Mouse (Mus musculus) gastrocnemius, postnatal 36 days (tissue): Measurements from ENCODE around the gene Magi1. TPM values are rescaled to one million over a fixed set of nuclear protein-coding genes. Genes with fewer than 3 reads are reported as not detected.

Source experiments
- DNase-seq, 2 experiments: peaks; one replicate each; pipeline ENCODE4 v3.0.0; 2022
- intact Hi-C: fragments of 180-260 bp; cut with DNase I; formaldehyde crosslinking; loops from one replicate; pipeline ENCODE4 v1.15.1; 2025
- total RNA-seq, 2 experiments: library from RNA; stranded (reverse); gene quantifications; 2 replicates each; pipeline ENCODE4 v1.2.3; 2021

The Magi1 gene
- total RNA-seq, 2 experiments from 2014 or later = 3.2 to 3.9 TPM

DNA sequence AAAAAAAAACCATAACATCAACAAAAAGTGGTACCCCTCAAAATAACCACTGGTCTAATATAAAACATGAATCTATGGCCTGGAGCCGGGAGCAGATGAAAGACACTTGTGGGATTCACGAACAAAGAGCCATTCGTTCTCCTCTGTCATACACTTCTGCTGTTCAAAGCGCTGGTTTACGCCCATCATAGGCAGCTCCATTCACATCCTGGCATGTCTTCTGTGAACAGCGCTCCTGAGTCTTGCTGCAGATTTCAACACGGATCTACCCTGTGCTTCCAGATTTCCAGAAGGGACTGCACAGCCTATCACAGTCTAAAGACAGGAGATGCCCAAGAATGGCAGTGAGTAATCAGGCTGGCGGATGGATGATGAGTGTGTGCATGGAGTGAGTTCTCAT lies 208.5 kb downstream of the Magi1 start:
- no peak for DNase-seq
- intact Hi-C loops = no loop called here

GRCm38 (mm10) chr6:94071676-94072075 lies 212.0 kb downstream of the Magi1 start:
- intact Hi-C loops = no loop called here
- DNase-seq = no peak

GRCm38 (mm10) chr6:94070702-94071101 lies 213.0 kb downstream of the Magi1 start:
- DNase-seq = no peak
- intact Hi-C loops = no loop called here

DNA sequence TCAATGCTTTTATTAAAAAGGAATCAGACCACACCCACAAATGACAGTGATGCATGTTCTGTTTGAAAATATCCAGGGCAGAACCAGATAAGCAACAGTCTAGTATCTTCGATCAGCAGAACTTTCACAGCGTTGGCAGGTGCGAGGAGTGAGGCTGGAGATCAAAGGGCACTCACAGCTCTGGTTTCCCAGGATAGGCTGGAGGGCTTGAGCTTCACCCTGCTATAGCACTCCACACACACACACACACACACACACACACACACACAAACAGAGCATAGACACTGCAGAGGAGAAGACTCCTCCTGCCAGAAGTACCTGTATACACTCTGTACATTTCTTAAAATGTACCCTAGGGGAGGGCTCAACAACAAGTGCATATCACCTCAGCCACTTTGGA lies 214.3 kb downstream of the Magi1 start:
- intact Hi-C loops = no loop called here
- no peak for DNase-seq

DNA sequence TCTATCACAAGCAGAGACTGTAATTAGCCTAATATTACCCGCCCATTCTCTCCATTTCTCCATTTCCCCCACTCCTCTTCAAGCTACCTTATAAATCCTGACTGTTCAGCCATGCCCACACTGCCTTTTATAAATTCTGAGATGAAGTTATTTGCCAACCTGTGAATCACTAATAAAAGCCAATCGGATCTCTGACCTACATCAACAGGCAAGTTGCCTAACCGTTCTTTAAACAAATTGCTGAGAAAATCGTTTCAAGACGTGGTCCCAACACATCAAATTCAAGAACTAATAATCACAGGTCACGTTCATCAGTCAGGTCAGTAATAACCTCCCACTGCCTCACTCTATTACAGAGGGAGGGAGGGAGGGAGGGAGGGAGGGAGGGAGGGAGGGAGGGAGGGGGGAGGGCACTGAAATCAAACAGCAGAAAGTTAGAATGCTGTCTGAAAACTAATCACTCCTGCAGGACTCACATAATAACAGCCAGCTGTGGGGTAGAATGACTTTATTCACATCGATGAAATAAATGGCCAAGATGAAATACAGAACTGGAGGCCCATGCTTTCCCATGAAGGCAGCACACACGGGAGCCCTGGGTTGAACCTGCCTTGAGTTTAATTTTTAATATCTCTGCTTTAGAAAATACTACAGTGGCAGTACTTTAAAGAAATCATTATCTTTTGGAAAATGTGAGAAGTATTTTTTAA lies 215.8 kb downstream of the Magi1 start:
- no peak for DNase-seq
- intact Hi-C loops = no loop called here

GRCm38 (mm10) chr6:94064832-94065231 lies 218.9 kb downstream of the Magi1 start:
- no peak for DNase-seq
- intact Hi-C loops = no loop called here

GRCm38 (mm10) chr6:94063542-94063941 lies 220.2 kb downstream of the Magi1 start:
- DNase-seq = no peak
- intact Hi-C loops = no loop called here

GRCm38 (mm10) chr6:94061424-94061980 lies 222.2 kb downstream of the Magi1 start:
- intact Hi-C loops = no loop called here
- DNase-seq = no peak

DNA sequence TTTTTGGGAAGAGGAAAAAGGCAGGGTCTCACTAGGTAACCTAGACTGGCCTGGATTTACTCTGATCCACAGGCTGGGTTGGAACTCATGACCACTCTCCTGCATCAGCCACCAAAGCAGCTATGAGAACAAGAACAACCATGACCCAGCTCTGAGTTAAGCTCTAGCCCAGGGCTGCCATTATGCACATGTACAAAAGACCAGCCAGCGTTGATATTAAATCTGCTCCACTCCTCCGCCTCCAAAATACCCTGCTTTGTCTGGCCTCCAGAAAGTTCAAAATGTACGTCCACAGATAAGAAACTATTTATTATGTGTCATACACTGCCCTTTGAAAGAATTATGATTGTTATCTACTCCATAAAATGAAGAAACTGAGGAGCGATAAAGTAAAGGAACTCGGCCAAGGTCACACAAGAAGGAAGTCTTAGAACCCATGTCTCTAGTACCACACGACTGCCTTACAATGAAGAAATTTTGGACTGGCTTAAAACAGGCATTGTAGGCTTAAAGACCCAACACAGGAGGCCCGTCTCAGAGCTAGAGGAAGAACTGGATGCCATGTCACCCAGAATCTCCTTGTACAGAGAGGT lies 223.0 kb downstream of the Magi1 start:
- no peak for DNase-seq
- intact Hi-C loops = no loop called here

- intact Hi-C loops = no loop called here
- DNase-seq = no peak
Observed at GRCm38 (mm10) chr6:94059090-94059489, 224.6 kb downstream of the Magi1 start.

DNA sequence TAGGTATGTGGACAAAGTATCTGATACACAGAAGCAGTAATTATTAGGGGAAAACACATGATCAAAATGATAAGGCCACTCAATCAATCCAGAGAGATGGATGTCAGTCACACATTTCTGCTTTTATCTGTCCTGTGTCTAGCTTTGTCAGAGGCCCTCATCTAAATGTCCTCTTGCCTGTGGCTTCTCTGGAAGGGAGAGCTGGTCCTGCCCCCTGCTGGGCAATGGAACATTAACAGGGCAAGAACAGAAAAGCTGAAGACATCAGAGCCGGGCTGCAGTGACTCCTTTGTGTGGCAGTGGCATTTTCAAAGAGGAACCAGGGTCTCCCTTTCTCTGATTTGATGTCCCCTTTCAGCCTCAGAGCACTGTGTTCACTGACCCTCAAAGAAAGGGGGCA lies 229.8 kb downstream of the Magi1 start:
- DNase-seq = no peak
- intact Hi-C loops = loop anchor here (5.0 kb wide), 2 partner anchors 297 to 397 kb away; no protein-coding TSS in a partner anchor

DNA sequence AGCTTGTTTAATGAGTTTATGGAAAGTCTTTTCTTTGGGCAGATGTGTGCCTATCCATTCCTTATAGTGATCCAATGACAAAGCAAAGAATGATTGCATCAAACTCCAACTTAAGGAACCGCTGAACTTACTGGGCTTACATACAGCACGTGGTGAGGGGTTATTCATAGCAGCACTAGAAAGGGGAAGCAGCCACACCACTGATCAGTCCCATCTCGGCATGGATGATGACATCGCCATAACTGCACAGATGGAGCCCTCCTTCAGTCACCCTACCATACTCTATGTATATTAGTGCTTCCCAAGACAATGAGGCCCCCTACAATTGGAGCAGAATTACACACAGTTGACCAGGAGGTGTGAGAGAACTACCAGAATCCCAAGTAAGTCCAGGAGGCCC lies 238.5 kb downstream of the Magi1 start:
- no peak for DNase-seq
- intact Hi-C loops = no loop called here

DNA sequence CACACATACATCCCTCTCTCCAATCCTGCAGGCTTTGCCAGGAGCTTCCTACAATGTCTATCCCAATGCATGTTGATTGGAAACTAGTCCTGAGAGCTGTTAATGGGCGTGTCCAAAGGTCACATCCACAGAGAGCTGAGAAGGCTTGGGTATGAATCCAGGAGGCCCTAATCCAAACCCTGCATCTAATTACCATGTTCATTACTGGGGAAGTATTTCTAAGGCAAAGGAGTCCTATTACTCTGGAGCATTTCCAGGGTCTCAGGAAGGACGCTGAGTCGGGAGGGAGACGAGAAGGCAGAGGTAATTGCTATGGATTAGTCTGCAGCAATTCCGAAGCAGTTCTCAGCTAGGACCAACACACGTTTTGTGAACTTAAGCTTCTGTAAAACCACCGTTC lies 240.3 kb downstream of the Magi1 start:
- intact Hi-C loops = no loop called here
- DNase-seq = no peak

- no peak for DNase-seq
- intact Hi-C loops = no loop called here
Observed at GRCm38 (mm10) chr6:94040093-94040492, 243.6 kb downstream of the Magi1 start.

DNA sequence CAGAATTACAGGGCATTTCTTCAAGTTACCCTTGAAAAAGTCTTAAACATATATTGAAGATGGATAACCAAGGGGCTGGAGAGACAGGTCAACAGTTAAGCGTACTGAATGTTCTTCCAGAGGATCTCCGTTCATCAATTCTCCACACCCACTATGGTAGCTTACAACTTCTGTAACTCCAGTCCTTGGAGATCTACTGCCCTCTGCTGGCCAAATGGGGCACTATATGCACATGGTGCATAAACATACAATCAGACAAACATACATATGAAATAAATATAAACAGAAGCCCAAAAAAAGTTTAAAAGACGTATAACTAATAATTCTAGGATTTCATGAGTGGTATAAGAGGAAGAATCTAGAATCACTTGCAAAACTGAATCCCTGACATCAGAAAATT lies 244.8 kb downstream of the Magi1 start:
- no peak for DNase-seq
- intact Hi-C loops = no loop called here

DNA sequence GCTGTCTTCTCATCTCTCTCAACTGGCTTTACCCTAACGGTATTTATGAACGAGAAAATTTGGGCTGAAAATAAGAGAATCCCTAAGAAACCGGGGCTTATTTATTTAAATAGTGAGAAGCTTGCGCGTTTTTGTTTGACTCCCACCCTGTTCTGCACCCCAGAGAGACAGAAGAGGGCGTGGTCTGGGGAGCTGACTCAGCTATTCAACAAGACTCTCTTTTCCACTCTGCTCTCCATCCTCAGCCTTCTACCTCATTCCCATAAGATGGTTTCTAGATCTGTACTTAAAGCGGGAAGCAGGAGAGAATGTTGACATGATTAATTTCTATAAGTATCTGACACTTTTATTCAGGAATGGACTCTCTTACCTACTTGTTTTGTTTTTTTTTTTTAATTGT lies 247.2 kb downstream of the Magi1 start:
- DNase-seq = no peak
- intact Hi-C loops = no loop called here

DNA sequence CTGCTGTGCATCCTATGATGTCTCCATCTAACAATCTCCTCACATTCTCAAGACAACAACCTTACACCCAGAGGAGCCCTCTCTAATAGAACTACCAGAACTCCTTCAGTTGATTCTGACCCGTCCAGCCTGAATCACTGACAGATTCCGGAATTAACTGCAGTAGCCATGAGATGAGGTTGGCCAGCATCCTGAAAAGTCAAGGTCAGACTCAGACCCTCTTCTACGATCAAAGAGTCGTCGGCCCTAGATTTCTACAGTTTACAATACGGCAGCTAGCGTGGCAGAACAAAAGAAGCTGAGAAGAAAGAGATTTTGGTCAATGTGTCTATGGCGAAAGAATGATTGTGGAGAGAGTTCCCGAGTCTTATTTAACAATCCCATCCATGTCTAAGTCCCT lies 257.4 kb downstream of the Magi1 start:
- no peak for DNase-seq
- intact Hi-C loops = no loop called here

- DNase-seq = no peak
- intact Hi-C loops = no loop called here
Observed at GRCm38 (mm10) chr6:94022437-94022836, 261.3 kb downstream of the Magi1 start.

GRCm38 (mm10) chr6:94021239-94021962 lies 262.3 kb downstream of the Magi1 start:
- intact Hi-C loops = no loop called here
- no peak for DNase-seq

GRCm38 (mm10) chr6:94020566-94020965 lies 263.2 kb downstream of the Magi1 start:
- intact Hi-C loops = no loop called here
- no peak for DNase-seq

GRCm38 (mm10) chr6:94019935-94020334 lies 263.8 kb downstream of the Magi1 start:
- intact Hi-C loops = no loop called here

GRCm38 (mm10) chr6:94013761-94014160 lies 270.0 kb downstream of the Magi1 start:
- intact Hi-C loops = no loop called here
- DNase-seq = no peak

More at GRCm38 (mm10) chr6:94019935-94020334, 263.8 kb downstream of the Magi1 start:
- no peak for DNase-seq
